Mouse (Mus musculus): ENCODE data around the gene Plekhg5. TPM values are rescaled to one million over a fixed set of nuclear protein-coding genes. Genes with fewer than 3 reads are reported as not detected.

Gene Plekhg5
- total and polyA plus RNA-seq, 3 experiments: 11.5 to 20.5 (median 16.7) TPM

DNA sequence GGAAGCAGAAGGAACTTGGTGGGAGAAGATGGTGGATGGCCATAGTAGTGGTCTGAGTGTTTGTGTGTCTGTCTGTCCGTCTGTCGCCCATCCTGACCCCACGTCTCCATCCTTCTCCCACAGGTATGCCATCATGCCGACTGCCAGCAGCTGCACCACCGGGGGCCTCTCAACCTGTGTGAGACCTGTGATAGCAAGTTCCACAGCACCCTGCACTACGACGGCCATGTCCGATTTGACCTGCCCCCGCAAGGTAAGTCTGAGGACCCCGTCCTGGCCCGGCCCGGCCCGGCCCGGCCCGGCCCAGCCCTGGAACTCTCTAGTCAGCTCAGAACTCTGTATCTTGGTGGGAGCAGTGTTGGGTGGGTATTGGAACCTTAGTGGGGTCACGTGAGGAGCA lies 29.6 kb downstream of the Plekhg5 start:
- intact Hi-C loops (cut with DNase I): no loop called here
- Histone ChIP-seq H3K4me3 (no peak overlapping the region), H3K9ac (ENCODE audit: low read depth, low read length) (no peak overlapping the region), H3K27ac (no peak overlapping the region), H3K36me3 (ENCODE audit: control insufficient read depth, insufficient read depth, low read length) (no peaks in the 10 kb centered on the region; the same call in none of the 2 replicates), H3K79me2 (replicated peaks; ENCODE audit: control insufficient read depth, insufficient read depth, low read length) (no peaks in the 10 kb centered on the region; the same call in 1 of the 2 replicates), H3K4me1 (ENCODE audit: control insufficient read depth, insufficient read depth, low read length) (peaks cover 11% of the 10 kb centered on the region), H3K27me3 (ENCODE audit: control insufficient read depth, insufficient read depth, low read length) (no peaks in the 10 kb centered on the region)
- 90% methylated on average over 16 of the region's 16 CpGs for WGBS
- TF ChIP-seq POLR2A (IDR thresholded peaks at IDR 0.05; ENCODE audit: insufficient read depth, low read depth, low read length): no peak
- no peak for TF ChIP-seq CTCF (IDR thresholded peaks at IDR 0.05)
- TF ChIP-seq EP300 (IDR thresholded peaks at IDR 0.05; ENCODE audit: insufficient read depth, low read depth, low read length): no peak
- peak in 1 of 2 experiments; percentile 20 for DNase-seq

- H3K79me2 ChIP-seq (replicated peaks; ENCODE audit: control insufficient read depth, insufficient read depth, low read length): no peaks in the 10 kb centered on the region; the same call in 1 of the 2 replicates
- peak; percentile 64 to 82 for DNase-seq
Observed at GRCm38 (mm10) chr4:152103025-152103424, 30.7 kb downstream of the Plekhg5 start.

DNA sequence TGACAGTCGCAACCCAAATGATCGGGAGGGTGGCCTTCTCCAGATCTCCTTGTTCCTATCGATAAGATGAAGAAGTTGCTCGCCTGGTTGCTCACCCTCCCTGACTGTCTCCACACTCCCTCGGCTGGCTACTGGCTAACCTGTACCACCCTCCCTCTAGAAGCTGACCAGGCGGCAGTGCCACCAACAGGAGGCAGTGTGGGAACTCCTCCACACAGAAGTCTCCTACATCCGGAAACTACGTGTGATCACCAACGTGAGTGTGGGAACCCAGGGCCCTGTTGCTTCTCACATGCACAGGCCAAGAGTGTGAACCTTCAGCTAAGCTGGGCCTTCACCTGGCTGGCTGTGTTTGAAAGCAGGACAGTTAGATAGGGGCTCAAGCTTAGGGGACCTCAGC lies 34.4 kb downstream of the Plekhg5 start:
- Histone ChIP-seq H3K79me2 (replicated peaks; ENCODE audit: control insufficient read depth, insufficient read depth, low read length) (no peaks in the 10 kb centered on the region; the same call in 1 of the 2 replicates), H3K27ac (no peak overlapping the region), H3K9ac (ENCODE audit: low read depth, low read length) (no peak overlapping the region), H3K27me3 (ENCODE audit: control insufficient read depth, insufficient read depth, low read length) (no peaks in the 10 kb centered on the region), H3K4me1 (ENCODE audit: control insufficient read depth, insufficient read depth, low read length) (peaks cover 1% of the 10 kb centered on the region), H3K36me3 (ENCODE audit: control insufficient read depth, insufficient read depth, low read length) (no peaks in the 10 kb centered on the region; the same call in 1 of the 2 replicates), H3K4me3 (no peak overlapping the region)
- DNase-seq: no peak
- 71% methylated on average over 9 of the region's 9 CpGs for WGBS
- TF ChIP-seq EP300 (IDR thresholded peaks at IDR 0.05; ENCODE audit: insufficient read depth, low read depth, low read length) (no peak), CTCF (IDR thresholded peaks at IDR 0.05) (peak; percentile 16; the same call in 1 of the 2 replicates), POLR2A (IDR thresholded peaks at IDR 0.05; ENCODE audit: insufficient read depth, low read depth, low read length) (no peak)
- intact Hi-C loops (cut with DNase I): no loop called here

More at GRCm38 (mm10) chr4:152103025-152103424, 30.7 kb downstream of the Plekhg5 start:
- no peak overlapping the region for H3K27ac ChIP-seq
- intact Hi-C loops (cut with DNase I): no loop called here
- no peaks in the 10 kb centered on the region for H3K27me3 ChIP-seq (ENCODE audit: control insufficient read depth, insufficient read depth, low read length)
- 56% methylated on average over 7 of the region's 7 CpGs for WGBS
- TF ChIP-seq EP300 (IDR thresholded peaks at IDR 0.05; ENCODE audit: insufficient read depth, low read depth, low read length) (0 out of 2 replicates have a peak, but pooled peaks have one; percentile 36), POLR2A (IDR thresholded peaks at IDR 0.05; ENCODE audit: insufficient read depth, low read depth, low read length) (no peak), CTCF (IDR thresholded peaks at IDR 0.05) (peak; percentile 87)
- H3K4me3 ChIP-seq: no peak overlapping the region
- peaks cover 11% of the 10 kb centered on the region for H3K4me1 ChIP-seq (ENCODE audit: control insufficient read depth, insufficient read depth, low read length)
- no peak overlapping the region for H3K9ac ChIP-seq (ENCODE audit: low read depth, low read length)
- no peaks in the 10 kb centered on the region; the same call in none of the 2 replicates for H3K36me3 ChIP-seq (ENCODE audit: control insufficient read depth, insufficient read depth, low read length)

- 78% methylated on average over 24 of the region's 24 CpGs for WGBS
- Histone ChIP-seq H3K4me3 (no peak overlapping the region), H3K4me1 (ENCODE audit: control insufficient read depth, insufficient read depth, low read length) (no peaks in the 10 kb centered on the region), H3K27me3 (ENCODE audit: control insufficient read depth, insufficient read depth, low read length) (no peaks in the 10 kb centered on the region), H3K79me2 (replicated peaks; ENCODE audit: control insufficient read depth, insufficient read depth, low read length) (no peaks in the 10 kb centered on the region), H3K27ac (no peak overlapping the region), H3K36me3 (ENCODE audit: control insufficient read depth, insufficient read depth, low read length) (no peaks in the 10 kb centered on the region), H3K9ac (ENCODE audit: low read depth, low read length) (no peak overlapping the region)
- TF ChIP-seq EP300 (IDR thresholded peaks at IDR 0.05; ENCODE audit: insufficient read depth, low read depth, low read length) (no peak), CTCF (IDR thresholded peaks at IDR 0.05) (no peak), POLR2A (IDR thresholded peaks at IDR 0.05; ENCODE audit: insufficient read depth, low read depth, low read length) (no peak)
- intact Hi-C loops (cut with DNase I): no loop called here
- no peak for DNase-seq
Observed at GRCm38 (mm10) chr4:152107493-152107892, 35.2 kb downstream of the Plekhg5 start.

DNA sequence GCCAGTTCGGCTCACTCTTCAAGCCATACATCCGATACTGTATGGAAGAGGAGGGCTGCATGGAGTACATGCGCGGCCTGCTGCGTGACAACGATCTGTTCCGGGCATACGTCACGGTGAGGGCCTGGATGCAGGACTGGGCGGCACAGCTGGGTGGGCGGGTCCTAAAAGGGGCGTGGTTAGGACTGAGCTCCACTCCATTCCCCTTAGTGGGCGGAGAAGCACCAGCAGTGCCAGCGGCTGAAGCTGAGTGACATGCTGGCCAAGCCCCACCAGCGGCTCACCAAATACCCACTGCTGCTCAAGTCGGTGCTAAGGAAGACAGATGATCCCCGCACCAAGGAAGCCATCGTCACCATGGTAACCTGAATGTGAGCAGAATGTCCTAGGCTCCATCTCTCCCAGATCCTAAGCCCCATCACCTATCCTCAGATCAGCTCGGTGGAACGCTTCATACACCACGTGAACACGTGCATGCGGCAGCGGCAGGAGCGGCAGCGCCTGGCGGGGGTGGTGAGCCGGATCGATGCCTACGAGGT lies 35.7 kb downstream of the Plekhg5 start:
- Histone ChIP-seq H3K36me3 (ENCODE audit: control insufficient read depth, insufficient read depth, low read length) (no peaks in the 10 kb centered on the region), H3K27me3 (ENCODE audit: control insufficient read depth, insufficient read depth, low read length) (no peaks in the 10 kb centered on the region), H3K27ac (no peak overlapping the region), H3K9ac (ENCODE audit: low read depth, low read length) (no peak overlapping the region), H3K79me2 (replicated peaks; ENCODE audit: control insufficient read depth, insufficient read depth, low read length) (no peaks in the 10 kb centered on the region), H3K4me3 (no peak overlapping the region), H3K4me1 (ENCODE audit: control insufficient read depth, insufficient read depth, low read length) (no peaks in the 10 kb centered on the region)
- intact Hi-C loops (cut with DNase I): no loop called here
- DNase-seq: no peak
- no peak for TF ChIP-seq CTCF (IDR thresholded peaks at IDR 0.05)
- 0 out of 2 replicates have a peak, but pooled peaks have one; percentile 9 for TF ChIP-seq POLR2A (IDR thresholded peaks at IDR 0.05; ENCODE audit: insufficient read depth, low read depth, low read length)
- whole genome bisulfite sequencing: 70% methylated on average over 30 of the region's 30 CpGs

GRCm38 (mm10) chr4:152108673-152109072 lies 36.4 kb downstream of the Plekhg5 start:
- WGBS: 94% methylated on average over 5 of the region's 5 CpGs
- H3K27ac ChIP-seq: no peak overlapping the region
- no peaks in the 10 kb centered on the region for H3K36me3 ChIP-seq (ENCODE audit: control insufficient read depth, insufficient read depth, low read length)
- H3K27me3 ChIP-seq (ENCODE audit: control insufficient read depth, insufficient read depth, low read length): no peaks in the 10 kb centered on the region
- no peaks in the 10 kb centered on the region for H3K4me1 ChIP-seq (ENCODE audit: control insufficient read depth, insufficient read depth, low read length)
- no peak overlapping the region for H3K9ac ChIP-seq (ENCODE audit: low read depth, low read length)
- intact Hi-C loops (cut with DNase I): no loop called here
- no peak for DNase-seq
- no peak overlapping the region for H3K4me3 ChIP-seq
- no peaks in the 10 kb centered on the region for H3K79me2 ChIP-seq (replicated peaks; ENCODE audit: control insufficient read depth, insufficient read depth, low read length)
- TF ChIP-seq EP300 (IDR thresholded peaks at IDR 0.05; ENCODE audit: insufficient read depth, low read depth, low read length): no peak
- no peak for TF ChIP-seq CTCF (IDR thresholded peaks at IDR 0.05)
- no peak for TF ChIP-seq POLR2A (IDR thresholded peaks at IDR 0.05; ENCODE audit: insufficient read depth, low read depth, low read length)
